Mouse (Mus musculus): Measurements from ENCODE around the gene Ophn1.

GRCm38 (mm10) chrX:98869165-98869564, 21.7 kb downstream of the Ophn1 start:
- no peak for TF ChIP-seq MEF2A (IDR thresholded peaks at IDR 0.05; ENCODE audit: extremely low read depth, insufficient replicate concordance, low read depth, low read length, poor library complexity, severe bottlenecking)
- no peak for TF ChIP-seq MAZ (IDR thresholded peaks at IDR 0.05; ENCODE audit: low read depth, low read length)
- TF ChIP-seq POLR2A (IDR thresholded peaks at IDR 0.05; ENCODE audit: control insufficient read depth in 1 of 2, insufficient read depth in 1 of 2, low read depth in 1 of 2, low read length in 2 of 2, poor library complexity in 1 of 2) = no peak
- TF ChIP-seq EP300 (IDR thresholded peaks at IDR 0.05; ENCODE audit: low read depth in 1 of 2, low read length in 2 of 2) = no peak
- TF ChIP-seq ELF1 (IDR thresholded peaks at IDR 0.05; ENCODE audit: low read depth, low read length) = no peak
